Mouse (Mus musculus) liver, postnatal 0 days (tissue): ENCODE measurements at regions not wholly inside any gene's neighbourhood (a gene's known extent, or its start where the extent isn't known, plus 50 kb on each side); places are given as distances from the start of the nearest gene placed in this dataset.

Experiments
- CTCF ChIP-seq: sonication (generic); IDR thresholded peaks from 2 replicates; pipeline ENCODE4 v1.5.1; 2016; ENCODE audit warnings: antibody characterized with exemption, low read depth
- EP300 ChIP-seq: IDR thresholded peaks from 2 replicates; pipeline ENCODE4 v1.6.1; 2016; ENCODE audit warnings: antibody characterized with exemption, low read depth, mild to moderate bottlenecking

- TF ChIP-seq CTCF (no peak), EP300 (no peak)
These were observed 97.1 kb upstream of the Smlr1 start for GRCm38 (mm10) chr10:25633058-25633614.
